Mouse (Mus musculus): Measurements from ENCODE around the gene Arhgap1. TPM values are rescaled to one million over a fixed set of nuclear protein-coding genes. Genes with fewer than 3 reads are reported as not detected.

Gene Arhgap1
- polyA plus RNA-seq, 1 experiment = 72.1 TPM

DNA sequence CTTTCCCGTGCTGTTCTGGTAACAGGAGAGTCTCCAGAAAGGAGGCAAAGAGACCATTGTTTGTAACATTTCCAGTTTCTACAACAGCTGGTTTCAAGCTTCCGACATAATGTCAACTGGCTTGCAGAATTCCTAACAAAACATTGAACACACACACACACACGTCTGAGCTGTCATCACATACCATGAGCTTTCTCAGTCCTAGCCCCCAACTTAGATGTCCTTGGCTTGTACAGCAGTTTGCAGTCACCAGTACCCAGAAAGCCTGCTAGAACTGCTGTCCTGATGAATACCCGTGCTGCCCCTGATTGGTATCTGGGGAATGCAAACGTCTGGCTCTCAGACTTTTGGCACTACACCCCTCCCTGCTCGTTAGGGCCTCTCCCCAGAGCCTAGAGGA lies 6.2 kb downstream of the Arhgap1 start:
- no peak overlapping the region for H3K4me3 ChIP-seq (ENCODE audit: insufficient read depth, low read length)
- TF ChIP-seq CTCF (IDR thresholded peaks at IDR 0.05; ENCODE audit: extremely low read depth, insufficient read depth, low read length) (no peak), POLR2A (IDR thresholded peaks at IDR 0.05; ENCODE audit: extremely low read depth, insufficient read depth, low read length) (no peak)
- no peak overlapping the region for H3K27ac ChIP-seq (ENCODE audit: insufficient read depth, low read length)
- peaks cover 10% of the 10 kb centered on the region for H3K4me1 ChIP-seq (ENCODE audit: control insufficient read depth, insufficient read depth, low read length)

- H3K4me3 ChIP-seq (ENCODE audit: insufficient read depth, low read length) = no peak overlapping the region
- TF ChIP-seq POLR2A (IDR thresholded peaks at IDR 0.05; ENCODE audit: extremely low read depth, insufficient read depth, low read length) = no peak
- TF ChIP-seq CTCF (IDR thresholded peaks at IDR 0.05; ENCODE audit: extremely low read depth, insufficient read depth, low read length) = 0 out of 2 replicates have a peak, but pooled peaks have one; percentile 3
- H3K27ac ChIP-seq (ENCODE audit: insufficient read depth, low read length) = no peak overlapping the region
- peaks cover 10% of the 10 kb centered on the region for H3K4me1 ChIP-seq (ENCODE audit: control insufficient read depth, insufficient read depth, low read length)
These were observed 7.1 kb downstream of the Arhgap1 start for GRCm38 (mm10) chr2:91656774-91657173.

GRCm38 (mm10) chr2:91659657-91660056 lies 10.0 kb downstream of the Arhgap1 start:
- Histone ChIP-seq H3K4me1 (ENCODE audit: control insufficient read depth, insufficient read depth, low read length) (no peaks in the 10 kb centered on the region), H3K4me3 (ENCODE audit: insufficient read depth, low read length) (no peak overlapping the region), H3K27ac (ENCODE audit: insufficient read depth, low read length) (no peak overlapping the region)
- TF ChIP-seq POLR2A (IDR thresholded peaks at IDR 0.05; ENCODE audit: extremely low read depth, insufficient read depth, low read length) = no peak
- no peak for TF ChIP-seq CTCF (IDR thresholded peaks at IDR 0.05; ENCODE audit: extremely low read depth, insufficient read depth, low read length)

DNA sequence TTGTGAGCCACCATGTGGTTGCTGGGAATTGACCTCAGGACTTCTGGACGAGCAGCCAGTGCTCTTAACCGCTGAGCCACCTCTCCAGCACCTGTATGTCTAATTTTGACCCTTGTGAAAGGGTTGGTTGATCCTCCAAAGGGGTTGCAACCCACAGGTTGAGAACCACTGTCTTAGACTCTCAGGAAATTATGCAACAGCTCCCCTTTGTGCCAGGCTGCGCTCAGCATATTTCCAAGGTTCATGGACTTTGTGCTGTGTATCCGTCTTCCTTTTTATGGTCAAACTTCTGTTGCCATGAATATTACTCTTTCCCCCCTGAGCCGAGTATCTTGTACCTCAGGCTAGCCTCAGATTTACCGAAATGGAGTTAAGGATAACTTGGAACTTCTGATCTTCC lies 11.3 kb downstream of the Arhgap1 start:
- TF ChIP-seq POLR2A (IDR thresholded peaks at IDR 0.05; ENCODE audit: extremely low read depth, insufficient read depth, low read length) (no peak), CTCF (IDR thresholded peaks at IDR 0.05; ENCODE audit: extremely low read depth, insufficient read depth, low read length) (no peak)
- no peak overlapping the region for H3K27ac ChIP-seq (ENCODE audit: insufficient read depth, low read length)
- H3K4me3 ChIP-seq (ENCODE audit: insufficient read depth, low read length) = no peak overlapping the region
- no peaks in the 10 kb centered on the region for H3K4me1 ChIP-seq (ENCODE audit: control insufficient read depth, insufficient read depth, low read length)

- H3K4me1 ChIP-seq (ENCODE audit: control insufficient read depth, insufficient read depth, low read length) = no peaks in the 10 kb centered on the region
These were observed 15.1 kb downstream of the Arhgap1 start for GRCm38 (mm10) chr2:91664780-91665179.

GRCm38 (mm10) chr2:91666386-91666910 lies 16.8 kb downstream of the Arhgap1 start:
- no peak overlapping the region for H3K27ac ChIP-seq (ENCODE audit: insufficient read depth, low read length)
- TF ChIP-seq CTCF (IDR thresholded peaks at IDR 0.05; ENCODE audit: extremely low read depth, insufficient read depth, low read length) (no peak), POLR2A (IDR thresholded peaks at IDR 0.05; ENCODE audit: extremely low read depth, insufficient read depth, low read length) (no peak)
- no peak overlapping the region for H3K4me3 ChIP-seq (ENCODE audit: insufficient read depth, low read length)
- H3K4me1 ChIP-seq (ENCODE audit: control insufficient read depth, insufficient read depth, low read length) = no peaks in the 10 kb centered on the region

More at GRCm38 (mm10) chr2:91664780-91665179, 15.1 kb downstream of the Arhgap1 start:
- TF ChIP-seq CTCF (IDR thresholded peaks at IDR 0.05; ENCODE audit: extremely low read depth, insufficient read depth, low read length) (no peak), POLR2A (IDR thresholded peaks at IDR 0.05; ENCODE audit: extremely low read depth, insufficient read depth, low read length) (0 out of 2 replicates have a peak, but pooled peaks have one; percentile 30)
- Histone ChIP-seq H3K27ac (ENCODE audit: insufficient read depth, low read length) (no peak overlapping the region), H3K4me3 (ENCODE audit: insufficient read depth, low read length) (no peak overlapping the region)

DNA sequence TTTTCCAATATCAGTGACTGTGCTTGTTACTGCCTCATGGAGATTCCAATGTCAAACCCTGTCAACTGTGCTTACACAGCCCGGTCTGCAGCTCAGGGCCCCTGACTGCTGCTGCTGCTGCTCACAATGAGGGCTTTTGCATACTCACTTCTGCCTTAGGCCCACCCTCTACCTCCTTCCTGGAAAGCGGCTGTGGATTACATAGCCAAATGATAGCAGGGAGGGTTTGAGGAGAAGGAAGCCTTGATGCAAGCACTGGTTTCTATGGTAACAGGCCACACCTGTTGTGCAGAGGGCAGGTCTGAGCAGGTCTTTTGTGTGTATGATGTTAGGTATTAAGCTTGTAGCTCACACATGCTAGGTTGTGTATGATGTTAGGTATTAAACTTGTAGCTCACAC lies 18.1 kb downstream of the Arhgap1 start:
- Histone ChIP-seq H3K27ac (ENCODE audit: insufficient read depth, low read length) (no peak overlapping the region), H3K4me3 (ENCODE audit: insufficient read depth, low read length) (no peak overlapping the region)
- TF ChIP-seq POLR2A (IDR thresholded peaks at IDR 0.05; ENCODE audit: extremely low read depth, insufficient read depth, low read length) (no peak), CTCF (IDR thresholded peaks at IDR 0.05; ENCODE audit: extremely low read depth, insufficient read depth, low read length) (no peak)

DNA sequence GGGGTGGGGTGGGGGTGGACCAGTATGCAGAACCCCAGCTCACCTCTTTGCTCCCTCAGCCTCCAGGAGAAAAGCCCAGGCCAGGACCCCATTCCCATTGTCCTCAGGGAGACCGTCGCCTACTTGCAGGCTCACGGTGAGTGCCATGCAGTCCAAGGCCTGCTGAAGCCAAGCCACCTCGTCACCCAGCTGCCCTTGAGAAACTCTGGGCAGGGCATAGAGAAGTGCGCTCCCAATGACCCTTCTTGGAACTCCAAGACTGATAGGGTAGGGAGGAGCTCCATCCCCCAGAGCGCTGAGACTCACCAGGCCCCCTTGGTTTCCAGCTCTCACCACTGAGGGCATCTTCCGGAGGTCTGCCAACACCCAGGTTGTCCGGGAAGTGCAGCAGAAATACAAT lies 19.7 kb downstream of the Arhgap1 start:
- H3K27ac ChIP-seq (ENCODE audit: insufficient read depth, low read length) = no peak overlapping the region
- H3K4me3 ChIP-seq (ENCODE audit: insufficient read depth, low read length) = no peak overlapping the region
- no peaks in the 10 kb centered on the region for H3K4me1 ChIP-seq (ENCODE audit: control insufficient read depth, insufficient read depth, low read length)
- TF ChIP-seq CTCF (IDR thresholded peaks at IDR 0.05; ENCODE audit: extremely low read depth, insufficient read depth, low read length) (no peak), POLR2A (IDR thresholded peaks at IDR 0.05; ENCODE audit: extremely low read depth, insufficient read depth, low read length) (no peak)

More for the DNA sequence above, 18.1 kb downstream of the Arhgap1 start:
- no peaks in the 10 kb centered on the region for H3K4me1 ChIP-seq (ENCODE audit: control insufficient read depth, insufficient read depth, low read length)

DNA sequence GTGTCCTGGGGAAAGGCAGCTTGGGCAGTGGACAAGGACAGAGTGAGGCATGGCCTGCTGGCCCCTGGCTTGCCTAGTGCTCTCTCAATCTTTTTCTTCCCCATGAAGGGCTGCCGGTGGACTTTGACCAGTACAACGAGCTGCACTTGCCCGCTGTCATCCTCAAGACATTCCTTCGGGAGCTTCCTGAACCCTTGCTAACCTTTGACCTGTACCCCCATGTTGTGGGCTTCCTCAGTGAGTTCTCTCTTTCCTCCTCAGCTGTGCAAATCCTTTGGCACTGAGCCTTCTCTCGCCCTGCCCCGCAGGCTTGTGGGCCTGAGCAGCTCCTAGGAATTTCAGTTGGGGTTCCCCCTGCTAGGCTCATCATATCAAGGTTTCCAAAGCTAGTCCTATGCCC lies 20.4 kb downstream of the Arhgap1 start:
- no peak overlapping the region for H3K4me3 ChIP-seq (ENCODE audit: insufficient read depth, low read length)
- no peak for TF ChIP-seq CTCF (IDR thresholded peaks at IDR 0.05; ENCODE audit: extremely low read depth, insufficient read depth, low read length)
- TF ChIP-seq POLR2A (IDR thresholded peaks at IDR 0.05; ENCODE audit: extremely low read depth, insufficient read depth, low read length) = no peak
- H3K4me1 ChIP-seq (ENCODE audit: control insufficient read depth, insufficient read depth, low read length) = no peaks in the 10 kb centered on the region
- no peak overlapping the region for H3K27ac ChIP-seq (ENCODE audit: insufficient read depth, low read length)

- no peak overlapping the region for H3K27ac ChIP-seq (ENCODE audit: insufficient read depth, low read length)
These were observed 23.9 kb downstream of the Arhgap1 start for GRCm38 (mm10) chr2:91673587-91673986.

More at GRCm38 (mm10) chr2:91673587-91673986, 23.9 kb downstream of the Arhgap1 start:
- TF ChIP-seq CTCF (IDR thresholded peaks at IDR 0.05; ENCODE audit: extremely low read depth, insufficient read depth, low read length) (no peak), POLR2A (IDR thresholded peaks at IDR 0.05; ENCODE audit: extremely low read depth, insufficient read depth, low read length) (no peak)
- H3K4me3 ChIP-seq (ENCODE audit: insufficient read depth, low read length) = no peak overlapping the region
- H3K4me1 ChIP-seq (ENCODE audit: control insufficient read depth, insufficient read depth, low read length) = no peaks in the 10 kb centered on the region

All from cortical plate, adult 2 months (tissue).